Mouse (Mus musculus): ENCODE results near the gene Afmid. TPM values are rescaled to one million over a fixed set of nuclear protein-coding genes. Genes with fewer than 3 reads are reported as not detected.

Gene Afmid
- 14.5 and 17.6 TPM in 2 replicates for total RNA-seq (2014; rRNA removed; ENCODE audit: low replicate concordance)
- polyA plus RNA-seq (2015; fragmentation: Nextera tagmentation; extraction: Ambion mirVana) = 13.1 and 16.5 TPM in 2 replicates

- H3K4me1 ChIP-seq (ENCODE audit: control insufficient read depth, insufficient read depth) = peaks cover 70% of the 10 kb centered on the region
- peaks cover 16% of the 10 kb centered on the region; the same call in 1 of the 2 replicates for H3K36me3 ChIP-seq (replicated peaks; ENCODE audit: control insufficient read depth, insufficient read depth, low read length)
- peak within 1 kb of the TSS; percentile 74 for H3K4me2 ChIP-seq (ENCODE audit: low read depth, low read length)
- peak; percentile 94 for DNase-seq (ENCODE audit: low spot score)
- peak within 1 kb of the TSS; percentile 65 for H3K9ac ChIP-seq (replicated peaks; ENCODE audit: low read depth, low read length)
- no peaks in the 10 kb centered on the region for H3K9me3 ChIP-seq (replicated peaks; ENCODE audit: control insufficient read depth, low read length)
- peak; percentile 48 for ATAC-seq (ENCODE audit: insufficient read depth, low read depth)
- peak within 1 kb of the TSS; percentile 84 for H3K27ac ChIP-seq (ENCODE audit: low read depth)
- H3K4me3 ChIP-seq (ENCODE audit: low read depth, low read length) = peak within 1 kb of the TSS; percentile 48
- WGBS = under 1% methylated on average over 33 of the region's 34 CpGs
- no peaks in the 10 kb centered on the region for H3K27me3 ChIP-seq (ENCODE audit: control insufficient read depth, insufficient read depth, low read length)
- TF ChIP-seq CTCF (IDR thresholded peaks at IDR 0.05; ENCODE audit: low read depth) = no peak
- TF ChIP-seq EP300 (IDR thresholded peaks at IDR 0.05; ENCODE audit: low read depth) = peak; percentile 72; the same call in 1 of the 2 replicates
Measured at GRCm38 (mm10) chr11:117825333-117826101, at the start of gene Afmid, which contains the start of gene Tk1. Gene Afmid, plus strand, starts transcription at chr11:117825924. Gene Tk1, minus strand, starts transcription at chr11:117826092.

- Histone ChIP-seq H3K4me1 (ENCODE audit: control insufficient read depth, insufficient read depth) (peaks cover 21% of the 10 kb centered on the region), H3K27ac (ENCODE audit: low read depth) (no peak overlapping the region), H3K27me3 (ENCODE audit: control insufficient read depth, insufficient read depth, low read length) (no peaks in the 10 kb centered on the region), H3K4me2 (ENCODE audit: low read depth, low read length) (no peak overlapping the region), H3K36me3 (replicated peaks; ENCODE audit: control insufficient read depth, insufficient read depth, low read length) (peaks cover 46% of the 10 kb centered on the region), H3K9me3 (replicated peaks; ENCODE audit: control insufficient read depth, low read length) (no peaks in the 10 kb centered on the region), H3K9ac (replicated peaks; ENCODE audit: low read depth, low read length) (no peak overlapping the region), H3K4me3 (ENCODE audit: low read depth, low read length) (no peak overlapping the region)
- ATAC-seq (ENCODE audit: insufficient read depth, low read depth) (no peak), DNase-seq (ENCODE audit: low spot score) (no peak)
- 91% methylated on average over 14 of the region's 14 CpGs for WGBS
- TF ChIP-seq EP300 (IDR thresholded peaks at IDR 0.05; ENCODE audit: low read depth) (no peak), CTCF (IDR thresholded peaks at IDR 0.05; ENCODE audit: low read depth) (no peak)
Measured at GRCm38 (mm10) chr11:117776085-117776792, 49.5 kb upstream of the Afmid start.

GRCm38 (mm10) chr11:117777111-117777510 lies 48.6 kb upstream of the Afmid start:
- H3K4me2 ChIP-seq (ENCODE audit: low read depth, low read length) = no peak overlapping the region
- DNase-seq (ENCODE audit: low spot score) (no peak), ATAC-seq (ENCODE audit: insufficient read depth, low read depth) (no peak)
- no peaks in the 10 kb centered on the region for H3K9me3 ChIP-seq (replicated peaks; ENCODE audit: control insufficient read depth, low read length)
- H3K4me3 ChIP-seq (ENCODE audit: low read depth, low read length) = no peak overlapping the region
- TF ChIP-seq EP300 (IDR thresholded peaks at IDR 0.05; ENCODE audit: low read depth) (no peak), CTCF (IDR thresholded peaks at IDR 0.05; ENCODE audit: low read depth) (no peak)
- H3K27ac ChIP-seq (ENCODE audit: low read depth) = peak overlapping the region; percentile 36; the same call in 1 of the 2 replicates
- peaks cover 40% of the 10 kb centered on the region for H3K36me3 ChIP-seq (replicated peaks; ENCODE audit: control insufficient read depth, insufficient read depth, low read length)
- 90% methylated on average over 5 of the region's 5 CpGs for WGBS
- peaks cover 30% of the 10 kb centered on the region for H3K4me1 ChIP-seq (ENCODE audit: control insufficient read depth, insufficient read depth)
- no peak overlapping the region for H3K9ac ChIP-seq (replicated peaks; ENCODE audit: low read depth, low read length)
- H3K27me3 ChIP-seq (ENCODE audit: control insufficient read depth, insufficient read depth, low read length) = no peaks in the 10 kb centered on the region

GRCm38 (mm10) chr11:117778031-117778430 lies 47.7 kb upstream of the Afmid start:
- DNase-seq (ENCODE audit: low spot score) (no peak), ATAC-seq (ENCODE audit: insufficient read depth, low read depth) (no peak)
- TF ChIP-seq CTCF (IDR thresholded peaks at IDR 0.05; ENCODE audit: low read depth) (no peak), EP300 (IDR thresholded peaks at IDR 0.05; ENCODE audit: low read depth) (no peak)
- H3K4me2 ChIP-seq (ENCODE audit: low read depth, low read length) = no peak overlapping the region
- no peak overlapping the region for H3K9ac ChIP-seq (replicated peaks; ENCODE audit: low read depth, low read length)
- H3K4me3 ChIP-seq (ENCODE audit: low read depth, low read length) = no peak overlapping the region
- peak overlapping the region; percentile 97; the same call in 1 of the 2 replicates for H3K27ac ChIP-seq (ENCODE audit: low read depth)
- WGBS = 89% methylated on average over 11 of the region's 11 CpGs
- peaks cover 30% of the 10 kb centered on the region for H3K4me1 ChIP-seq (ENCODE audit: control insufficient read depth, insufficient read depth)
- no peaks in the 10 kb centered on the region for H3K9me3 ChIP-seq (replicated peaks; ENCODE audit: control insufficient read depth, low read length)
- no peaks in the 10 kb centered on the region for H3K27me3 ChIP-seq (ENCODE audit: control insufficient read depth, insufficient read depth, low read length)
- H3K36me3 ChIP-seq (replicated peaks; ENCODE audit: control insufficient read depth, insufficient read depth, low read length) = peaks cover 36% of the 10 kb centered on the region

- H3K4me1 ChIP-seq (ENCODE audit: control insufficient read depth, insufficient read depth) = peaks cover 30% of the 10 kb centered on the region
- DNase-seq (ENCODE audit: low spot score) = no peak
Measured at GRCm38 (mm10) chr11:117778851-117779433, 46.8 kb upstream of the Afmid start.

More at GRCm38 (mm10) chr11:117778851-117779433, 46.8 kb upstream of the Afmid start:
- H3K27ac ChIP-seq (ENCODE audit: low read depth) = peak overlapping the region; percentile 97
- H3K9ac ChIP-seq (replicated peaks; ENCODE audit: low read depth, low read length) = peak overlapping the region; percentile 64
- peak overlapping the region; percentile 54 for H3K4me3 ChIP-seq (ENCODE audit: low read depth, low read length)
- no peak for TF ChIP-seq EP300 (IDR thresholded peaks at IDR 0.05; ENCODE audit: low read depth)
- no peak for TF ChIP-seq CTCF (IDR thresholded peaks at IDR 0.05; ENCODE audit: low read depth)
- ATAC-seq (ENCODE audit: insufficient read depth, low read depth) = no peak
- 56% methylated on average over 12 of the region's 12 CpGs for WGBS
- H3K9me3 ChIP-seq (replicated peaks; ENCODE audit: control insufficient read depth, low read length) = no peaks in the 10 kb centered on the region
- H3K4me2 ChIP-seq (ENCODE audit: low read depth, low read length) = peak overlapping the region; percentile 88
- peaks cover 28% of the 10 kb centered on the region for H3K36me3 ChIP-seq (replicated peaks; ENCODE audit: control insufficient read depth, insufficient read depth, low read length)
- H3K27me3 ChIP-seq (ENCODE audit: control insufficient read depth, insufficient read depth, low read length) = no peaks in the 10 kb centered on the region
